Mouse (Mus musculus): ENCODE measurements around the gene Psmd9. TPM values are rescaled to one million over a fixed set of nuclear protein-coding genes. Genes with fewer than 3 reads are reported as not detected.

Gene Psmd9
- polyA plus RNA-seq, 1 experiment from 2014 or later, result 66.9 TPM

DNA sequence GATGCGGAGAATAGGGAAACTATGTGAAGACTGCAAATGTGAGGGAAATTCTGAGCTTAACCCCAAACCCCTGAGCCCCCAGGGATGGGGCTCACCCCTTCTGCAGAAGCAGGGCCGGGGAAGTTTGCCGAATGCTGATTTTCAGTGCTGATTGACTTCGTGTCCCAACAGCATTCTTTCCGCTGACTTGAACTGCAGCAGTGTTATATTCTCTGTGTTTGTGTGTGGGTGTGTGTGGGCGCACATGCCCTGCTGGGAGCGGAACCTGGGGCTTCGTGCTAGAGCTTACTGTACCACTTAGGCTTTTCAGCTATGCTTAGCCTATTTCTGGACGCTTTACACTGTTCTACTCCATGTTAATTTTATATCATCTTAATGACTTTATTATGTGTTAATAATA, 67.2 kb downstream of the Psmd9 start:
- H3K4me2 ChIP-seq, result no peak overlapping the region
- peaks cover 61% of the 10 kb centered on the region for H3K36me3 ChIP-seq
- no peaks in the 10 kb centered on the region for H3K27me3 ChIP-seq
- no peak overlapping the region for H3K9ac ChIP-seq
- no peak for ATAC-seq (ENCODE audit: low read depth)
- H3K9me3 ChIP-seq, result no peaks in the 10 kb centered on the region
- H3K4me3 ChIP-seq, result no peak overlapping the region
- WGBS, result 92% methylated on average over 9 of the region's 9 CpGs
- peaks cover 10% of the 10 kb centered on the region for H3K4me1 ChIP-seq (replicated peaks)
- H3K27ac ChIP-seq (replicated peaks), result no peak overlapping the region

DNA sequence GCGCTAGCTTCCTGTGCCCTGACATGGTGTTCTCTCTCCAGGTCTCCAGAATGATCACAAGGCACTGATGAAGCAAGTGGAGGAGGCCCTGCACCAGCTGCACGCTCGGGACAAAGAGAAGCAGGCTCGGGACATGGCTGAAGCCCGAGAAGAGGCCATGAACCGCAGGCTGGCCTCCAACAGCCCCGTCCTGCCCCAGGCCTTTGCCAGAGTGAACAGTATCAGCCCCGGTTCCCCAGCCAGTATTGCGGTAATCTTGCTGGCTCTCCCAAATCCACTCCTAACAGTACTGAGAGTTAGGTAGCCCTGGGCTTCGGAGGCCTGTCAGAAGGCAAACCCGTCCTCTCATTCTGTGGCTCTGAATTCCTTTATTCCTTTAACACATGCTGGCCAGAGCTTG, 70.3 kb downstream of the Psmd9 start:
- 94% methylated on average over 11 of the region's 11 CpGs for WGBS

GRCm38 (mm10) chr5:123245518-123245917, 76.3 kb downstream of the Psmd9 start:
- no peak overlapping the region for H3K27ac ChIP-seq (replicated peaks)
- H3K36me3 ChIP-seq, result peaks cover 53% of the 10 kb centered on the region
- ATAC-seq (ENCODE audit: low read depth), result 0 out of 2 replicates have a peak, but pooled peaks have one; percentile 43
- 12% methylated on average over 4 of the region's 4 CpGs for WGBS
- H3K4me1 ChIP-seq (replicated peaks), result no peaks in the 10 kb centered on the region
- no peak overlapping the region for H3K4me2 ChIP-seq
- H3K9ac ChIP-seq, result no peak overlapping the region
- no peaks in the 10 kb centered on the region for H3K27me3 ChIP-seq
- H3K4me3 ChIP-seq, result no peak overlapping the region
- H3K9me3 ChIP-seq, result no peaks in the 10 kb centered on the region

More for the DNA sequence above, 70.3 kb downstream of the Psmd9 start:
- Histone ChIP-seq H3K27ac (replicated peaks) (no peak overlapping the region), H3K9ac (no peak overlapping the region), H3K27me3 (no peaks in the 10 kb centered on the region), H3K9me3 (no peaks in the 10 kb centered on the region), H3K4me1 (replicated peaks) (peaks cover 10% of the 10 kb centered on the region), H3K36me3 (peaks cover 80% of the 10 kb centered on the region), H3K4me3 (no peak overlapping the region), H3K4me2 (no peak overlapping the region)
- no peak for ATAC-seq (ENCODE audit: low read depth)

DNA sequence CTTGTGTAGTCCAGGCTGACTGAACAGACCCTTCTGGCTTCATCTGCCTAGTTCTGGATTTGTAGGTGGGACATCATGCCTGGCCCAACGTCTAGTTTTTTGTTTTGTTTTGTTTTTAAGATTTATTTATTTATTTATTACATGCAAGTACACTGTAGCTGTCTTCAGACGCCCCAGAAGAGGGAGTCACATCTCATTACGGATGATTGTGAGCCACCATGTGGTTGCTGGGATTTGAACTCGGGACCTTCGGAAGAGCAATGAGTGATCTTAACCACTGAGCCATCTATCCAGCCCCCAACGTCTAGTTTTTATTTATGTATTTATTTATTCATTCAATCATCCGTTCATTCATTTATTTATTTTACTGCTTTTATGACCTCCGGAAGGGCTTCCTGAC, 82.2 kb downstream of the Psmd9 start:
- no peak overlapping the region for H3K4me3 ChIP-seq
- WGBS, result 68% methylated on average over 8 of the region's 8 CpGs
- peaks cover 19% of the 10 kb centered on the region for H3K36me3 ChIP-seq
- H3K4me1 ChIP-seq (replicated peaks), result peaks cover 8% of the 10 kb centered on the region
- H3K9ac ChIP-seq, result no peak overlapping the region
- 0 out of 2 replicates have a peak, but pooled peaks have one; percentile 51 for ATAC-seq (ENCODE audit: low read depth)
- H3K27me3 ChIP-seq, result no peaks in the 10 kb centered on the region
- H3K4me2 ChIP-seq, result peak overlapping the region; percentile 59; the same call in 1 of the 2 replicates
- no peaks in the 10 kb centered on the region for H3K9me3 ChIP-seq
- no peak overlapping the region for H3K27ac ChIP-seq (replicated peaks)

- H3K4me2 ChIP-seq, result peak within 1 kb of the TSS; percentile 59
- peaks cover 11% of the 10 kb centered on the region for H3K4me1 ChIP-seq (replicated peaks)
- peaks cover 19% of the 10 kb centered on the region for H3K36me3 ChIP-seq
- peak within 1 kb of the TSS; percentile 27 for H3K4me3 ChIP-seq
- 4% methylated on average over 18 of the region's 18 CpGs for WGBS
- no peak within 1 kb of the TSS for H3K9ac ChIP-seq
- H3K27me3 ChIP-seq, result no peaks in the 10 kb centered on the region
- H3K27ac ChIP-seq (replicated peaks), result no peak within 1 kb of the TSS
- peak; percentile 89 for ATAC-seq (ENCODE audit: low read depth)
- H3K9me3 ChIP-seq, result no peaks in the 10 kb centered on the region
Measured at GRCm38 (mm10) chr5:123251834-123252233, 82.6 kb downstream of the Psmd9 start, which contains the start of gene Wdr66. TSS of gene Wdr66 (plus strand) at chr5:123252102.

DNA sequence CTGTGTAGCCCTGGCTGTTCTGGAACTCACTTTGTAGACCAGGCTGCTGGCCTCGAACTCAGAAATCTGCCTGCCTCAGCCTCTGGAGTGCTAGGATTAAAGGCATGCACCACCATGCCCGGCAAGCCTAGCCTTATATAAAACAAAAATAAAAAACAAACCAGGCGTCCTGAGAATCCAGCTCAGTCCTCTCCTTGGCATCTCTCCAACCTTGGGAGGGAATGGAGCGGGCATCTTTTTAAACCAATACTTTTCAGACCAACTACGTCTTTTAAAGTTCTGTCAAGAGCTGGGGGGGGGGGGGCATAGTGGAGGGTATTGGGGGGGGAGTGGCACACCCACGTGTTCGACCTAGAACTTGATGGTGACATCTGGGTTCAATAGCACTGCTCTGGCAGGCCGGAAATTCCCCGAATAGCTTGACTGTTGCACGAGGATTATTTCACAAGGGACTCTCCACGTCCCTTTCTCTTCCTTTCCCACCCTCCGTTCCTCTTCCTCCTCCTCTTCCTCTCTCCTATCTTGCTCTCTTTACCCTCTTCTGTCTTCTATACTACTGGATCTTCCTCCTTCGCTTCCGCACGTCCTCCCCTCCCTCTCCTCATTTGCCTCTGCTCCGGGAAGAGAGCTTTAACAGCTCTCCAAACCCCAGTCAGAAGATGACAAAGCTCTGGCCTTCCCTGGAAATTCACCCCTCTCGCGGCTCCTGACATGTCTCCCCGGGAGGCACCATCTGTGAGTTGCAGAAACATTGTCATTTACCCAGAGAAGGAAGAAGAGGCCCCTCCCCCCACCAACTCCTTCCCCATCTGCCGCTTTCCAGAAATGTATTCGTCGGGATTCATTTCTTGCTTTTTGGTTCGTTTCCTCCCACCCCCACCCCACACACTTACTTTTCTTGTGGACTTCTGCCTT, 87.9 kb downstream of the Psmd9 start:
- Histone ChIP-seq H3K4me3 (no peak overlapping the region), H3K36me3 (no peaks in the 10 kb centered on the region), H3K9me3 (no peaks in the 10 kb centered on the region), H3K4me1 (replicated peaks) (peaks cover 14% of the 10 kb centered on the region), H3K27me3 (no peaks in the 10 kb centered on the region), H3K4me2 (peak overlapping the region; percentile 36), H3K9ac (peak overlapping the region; percentile 49; the same call in 1 of the 2 replicates), H3K27ac (replicated peaks) (peak overlapping the region; percentile 75)
- 31% methylated on average over 23 of the region's 23 CpGs for WGBS
- no peak for ATAC-seq (ENCODE audit: low read depth)

- no peak overlapping the region for H3K4me3 ChIP-seq
- no peak overlapping the region for H3K27ac ChIP-seq (replicated peaks)
- ATAC-seq (ENCODE audit: low read depth), result no peak; the same call in 1 of the 2 replicates
- peaks cover 13% of the 10 kb centered on the region for H3K4me1 ChIP-seq (replicated peaks)
- no peaks in the 10 kb centered on the region for H3K36me3 ChIP-seq
- no peaks in the 10 kb centered on the region for H3K9me3 ChIP-seq
- WGBS, result 54% methylated on average over 5 of the region's 5 CpGs
- H3K4me2 ChIP-seq, result no peak overlapping the region
- H3K9ac ChIP-seq, result no peak overlapping the region
- no peaks in the 10 kb centered on the region for H3K27me3 ChIP-seq
Measured at GRCm38 (mm10) chr5:123258990-123259389, 89.8 kb downstream of the Psmd9 start.

- H3K4me1 ChIP-seq (replicated peaks), result peaks cover 13% of the 10 kb centered on the region
- H3K27ac ChIP-seq (replicated peaks), result no peak overlapping the region
- no peaks in the 10 kb centered on the region for H3K9me3 ChIP-seq
- H3K9ac ChIP-seq, result no peak overlapping the region
- 71% methylated on average over 8 of the region's 8 CpGs for WGBS
- H3K36me3 ChIP-seq, result no peaks in the 10 kb centered on the region
- ATAC-seq (ENCODE audit: low read depth), result no peak
- H3K4me2 ChIP-seq, result no peak overlapping the region
- no peaks in the 10 kb centered on the region for H3K27me3 ChIP-seq
- no peak overlapping the region for H3K4me3 ChIP-seq
Measured at GRCm38 (mm10) chr5:123260698-123261097, 91.5 kb downstream of the Psmd9 start.

- H3K36me3 ChIP-seq, result no peaks in the 10 kb centered on the region
- ATAC-seq (ENCODE audit: low read depth), result no peak
- H3K9ac ChIP-seq, result no peak overlapping the region
- no peaks in the 10 kb centered on the region for H3K27me3 ChIP-seq
- no peak overlapping the region for H3K27ac ChIP-seq (replicated peaks)
- H3K9me3 ChIP-seq, result no peaks in the 10 kb centered on the region
- H3K4me3 ChIP-seq, result no peak overlapping the region
- H3K4me2 ChIP-seq, result no peak overlapping the region
- H3K4me1 ChIP-seq (replicated peaks), result no peaks in the 10 kb centered on the region
- 86% methylated on average over 3 of the region's 3 CpGs for WGBS
Measured at GRCm38 (mm10) chr5:123266909-123267308, 97.7 kb downstream of the Psmd9 start.

GRCm38 (mm10) chr5:123268477-123269474, 99.6 kb downstream of the Psmd9 start:
- 76% methylated on average over 28 of the region's 28 CpGs for WGBS
- Histone ChIP-seq H3K9ac (no peak overlapping the region), H3K4me1 (replicated peaks) (no peaks in the 10 kb centered on the region), H3K36me3 (no peaks in the 10 kb centered on the region), H3K4me2 (no peak overlapping the region), H3K27ac (replicated peaks) (0 out of 2 replicates have a peak overlapping the region, but pooled peaks have one; percentile 18), H3K9me3 (no peaks in the 10 kb centered on the region), H3K27me3 (no peaks in the 10 kb centered on the region), H3K4me3 (no peak overlapping the region)
- no peak for ATAC-seq (ENCODE audit: low read depth)

GRCm38 (mm10) chr5:123270917-123271316, 101.7 kb downstream of the Psmd9 start:
- 61% methylated on average over 11 of the region's 11 CpGs for WGBS
- 0 out of 2 replicates have a peak, but pooled peaks have one; percentile 27 for ATAC-seq (ENCODE audit: low read depth)
- H3K4me2 ChIP-seq, result no peak overlapping the region

More at GRCm38 (mm10) chr5:123270917-123271316, 101.7 kb downstream of the Psmd9 start:
- peaks cover 11% of the 10 kb centered on the region for H3K4me1 ChIP-seq (replicated peaks)
- H3K9ac ChIP-seq, result no peak overlapping the region
- no peak overlapping the region for H3K27ac ChIP-seq (replicated peaks)
- H3K27me3 ChIP-seq, result no peaks in the 10 kb centered on the region
- H3K36me3 ChIP-seq, result no peaks in the 10 kb centered on the region
- no peaks in the 10 kb centered on the region for H3K9me3 ChIP-seq
- no peak overlapping the region for H3K4me3 ChIP-seq

Measured in neural tube, embryonic 13.5 days (tissue).